Mouse (Mus musculus): Measurements from ENCODE around the gene Arhgap45. TPM values are rescaled to one million over a fixed set of nuclear protein-coding genes. Genes with fewer than 3 reads are reported as not detected.

Arhgap45 gene
- 16.6 and 17.3 TPM in 2 replicates for polyA plus RNA-seq (2015; fragmentation: Nextera tagmentation; extraction: Ambion mirVana)

DNA sequence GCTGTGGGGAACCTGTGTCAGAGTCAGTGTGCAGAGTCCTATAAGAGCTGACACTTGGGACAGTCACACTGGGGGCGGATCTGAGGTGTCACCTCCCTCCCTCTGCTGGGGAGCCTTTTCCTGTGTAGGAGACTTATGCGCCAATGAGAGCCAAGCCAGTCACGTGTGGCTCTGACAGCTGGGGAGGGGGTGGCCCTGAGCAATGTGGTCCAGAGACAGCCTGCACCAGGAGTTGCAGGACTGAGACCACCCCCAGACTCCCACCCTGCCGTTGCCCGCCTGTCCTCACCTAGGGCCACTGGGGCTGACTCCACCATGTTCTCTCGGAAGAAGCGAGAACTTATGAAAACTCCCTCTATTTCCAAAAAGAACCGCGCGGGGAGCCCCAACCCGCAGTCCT is at the start of gene Arhgap45:
Gene Arhgap45 (plus strand): TSS at position 143 of the 400 bp plus-strand sequence.
- H3K36me3 ChIP-seq (ENCODE audit: control insufficient read depth, insufficient read depth), result peaks cover 20% of the 10 kb centered on the region; the same call in 1 of the 2 replicates
- H3K27me3 ChIP-seq (ENCODE audit: control insufficient read depth, insufficient read depth, low read depth, low read length), result peaks cover 2% of the 10 kb centered on the region; the same call in 1 of the 2 replicates
- peak; percentile 61 for ATAC-seq (ENCODE audit: low read depth)
- peak within 1 kb of the TSS; percentile 65 for H3K4me2 ChIP-seq (ENCODE audit: low read depth, low read length)
- H3K4me1 ChIP-seq (ENCODE audit: control insufficient read depth, low read depth, low read length), result peaks cover 37% of the 10 kb centered on the region
- H3K27ac ChIP-seq (ENCODE audit: low read length), result peak within 1 kb of the TSS; percentile 74
- no peaks in the 10 kb centered on the region for H3K9me3 ChIP-seq (replicated peaks; ENCODE audit: control insufficient read depth, low read length)
- peak within 1 kb of the TSS; percentile 60 for H3K4me3 ChIP-seq (ENCODE audit: low read depth, low read length)
- peak within 1 kb of the TSS; percentile 61 for H3K9ac ChIP-seq (ENCODE audit: low read depth, low read length)
- 7% methylated on average over 11 of the region's 11 CpGs for WGBS (ENCODE audit: insufficient replicate concordance)

GRCm38 (mm10) chr10:79966886-79967400 is 49.5 kb upstream of the Arhgap45 start:
- H3K27me3 ChIP-seq (ENCODE audit: control insufficient read depth, insufficient read depth, low read depth, low read length), result peaks cover 28% of the 10 kb centered on the region
- H3K27ac ChIP-seq (ENCODE audit: low read length), result no peak overlapping the region
- peaks cover 26% of the 10 kb centered on the region for H3K36me3 ChIP-seq (ENCODE audit: control insufficient read depth, insufficient read depth)

DNA sequence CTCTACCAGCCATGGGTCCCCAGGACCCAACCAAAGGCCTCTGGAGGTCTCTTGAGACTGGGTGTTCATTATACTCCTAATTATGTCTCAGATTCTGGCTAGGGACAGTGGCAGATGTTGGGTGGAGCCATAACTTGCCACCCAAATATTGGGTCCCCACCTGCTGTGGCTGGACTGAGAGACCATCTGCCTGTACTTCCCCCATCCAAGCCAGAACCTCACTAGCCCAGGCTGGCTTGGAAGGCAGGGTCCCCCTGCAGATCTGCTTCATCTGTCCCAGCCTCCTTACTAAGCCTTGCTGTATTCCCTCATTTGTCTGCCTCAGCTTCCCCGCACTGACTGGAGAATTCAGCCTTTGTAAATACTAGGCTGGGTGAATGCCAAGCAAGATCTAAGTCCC is 48.3 kb upstream of the Arhgap45 start:
- H3K9me3 ChIP-seq (replicated peaks; ENCODE audit: control insufficient read depth, low read length), result no peaks in the 10 kb centered on the region
- H3K9ac ChIP-seq (ENCODE audit: low read depth, low read length), result no peak overlapping the region
- peaks cover 35% of the 10 kb centered on the region for H3K27me3 ChIP-seq (ENCODE audit: control insufficient read depth, insufficient read depth, low read depth, low read length)
- H3K4me3 ChIP-seq (ENCODE audit: low read depth, low read length), result no peak overlapping the region
- H3K4me2 ChIP-seq (ENCODE audit: low read depth, low read length), result no peak overlapping the region
- peaks cover 21% of the 10 kb centered on the region for H3K36me3 ChIP-seq (ENCODE audit: control insufficient read depth, insufficient read depth)
- WGBS (ENCODE audit: insufficient replicate concordance), result 75% methylated on average over 1 of the region's 1 CpGs
- no peak for ATAC-seq (ENCODE audit: low read depth)
- no peak overlapping the region for H3K27ac ChIP-seq (ENCODE audit: low read length)
- H3K4me1 ChIP-seq (ENCODE audit: control insufficient read depth, low read depth, low read length), result peaks cover 3% of the 10 kb centered on the region; the same call in 1 of the 2 replicates

More at GRCm38 (mm10) chr10:79966886-79967400, 49.5 kb upstream of the Arhgap45 start:
- Histone ChIP-seq H3K4me2 (ENCODE audit: low read depth, low read length) (no peak overlapping the region), H3K9me3 (replicated peaks; ENCODE audit: control insufficient read depth, low read length) (no peaks in the 10 kb centered on the region), H3K4me3 (ENCODE audit: low read depth, low read length) (no peak overlapping the region), H3K9ac (ENCODE audit: low read depth, low read length) (no peak overlapping the region), H3K4me1 (ENCODE audit: control insufficient read depth, low read depth, low read length) (no peaks in the 10 kb centered on the region)
- ATAC-seq (ENCODE audit: low read depth), result no peak
- WGBS (ENCODE audit: insufficient replicate concordance), result 78% methylated on average over 5 of the region's 5 CpGs

DNA sequence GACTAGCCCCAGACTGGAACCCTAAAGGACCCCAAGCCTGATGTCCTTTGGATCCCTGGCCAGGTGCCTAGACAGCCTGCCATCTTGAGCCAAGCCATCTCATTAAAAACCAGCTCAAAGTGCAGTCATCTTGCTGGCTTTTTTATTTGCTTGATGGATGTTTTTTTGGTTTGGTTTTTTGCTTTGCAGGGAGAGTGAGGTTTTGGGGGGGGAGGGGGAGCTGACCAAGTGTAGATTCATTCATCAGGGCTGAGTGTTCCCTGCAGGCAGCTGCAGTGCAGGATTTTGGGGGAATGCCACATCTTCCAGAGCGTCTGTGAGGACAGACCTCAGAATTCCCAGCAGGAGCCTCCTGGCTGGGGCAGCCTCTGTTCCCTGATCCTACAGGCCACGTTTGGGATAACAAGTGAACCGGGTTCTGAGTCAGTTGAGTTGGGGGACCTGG is 47.3 kb upstream of the Arhgap45 start:
- no peak overlapping the region for H3K9ac ChIP-seq (ENCODE audit: low read depth, low read length)
- peaks cover 35% of the 10 kb centered on the region for H3K27me3 ChIP-seq (ENCODE audit: control insufficient read depth, insufficient read depth, low read depth, low read length)
- ATAC-seq (ENCODE audit: low read depth), result no peak
- H3K27ac ChIP-seq (ENCODE audit: low read length), result no peak overlapping the region
- H3K9me3 ChIP-seq (replicated peaks; ENCODE audit: control insufficient read depth, low read length), result no peaks in the 10 kb centered on the region
- H3K4me3 ChIP-seq (ENCODE audit: low read depth, low read length), result no peak overlapping the region
- 27% methylated on average over 3 of the region's 3 CpGs for WGBS (ENCODE audit: insufficient replicate concordance)
- H3K36me3 ChIP-seq (ENCODE audit: control insufficient read depth, insufficient read depth), result peaks cover 21% of the 10 kb centered on the region
- peaks cover 3% of the 10 kb centered on the region; the same call in 1 of the 2 replicates for H3K4me1 ChIP-seq (ENCODE audit: control insufficient read depth, low read depth, low read length)
- no peak overlapping the region for H3K4me2 ChIP-seq (ENCODE audit: low read depth, low read length)

DNA sequence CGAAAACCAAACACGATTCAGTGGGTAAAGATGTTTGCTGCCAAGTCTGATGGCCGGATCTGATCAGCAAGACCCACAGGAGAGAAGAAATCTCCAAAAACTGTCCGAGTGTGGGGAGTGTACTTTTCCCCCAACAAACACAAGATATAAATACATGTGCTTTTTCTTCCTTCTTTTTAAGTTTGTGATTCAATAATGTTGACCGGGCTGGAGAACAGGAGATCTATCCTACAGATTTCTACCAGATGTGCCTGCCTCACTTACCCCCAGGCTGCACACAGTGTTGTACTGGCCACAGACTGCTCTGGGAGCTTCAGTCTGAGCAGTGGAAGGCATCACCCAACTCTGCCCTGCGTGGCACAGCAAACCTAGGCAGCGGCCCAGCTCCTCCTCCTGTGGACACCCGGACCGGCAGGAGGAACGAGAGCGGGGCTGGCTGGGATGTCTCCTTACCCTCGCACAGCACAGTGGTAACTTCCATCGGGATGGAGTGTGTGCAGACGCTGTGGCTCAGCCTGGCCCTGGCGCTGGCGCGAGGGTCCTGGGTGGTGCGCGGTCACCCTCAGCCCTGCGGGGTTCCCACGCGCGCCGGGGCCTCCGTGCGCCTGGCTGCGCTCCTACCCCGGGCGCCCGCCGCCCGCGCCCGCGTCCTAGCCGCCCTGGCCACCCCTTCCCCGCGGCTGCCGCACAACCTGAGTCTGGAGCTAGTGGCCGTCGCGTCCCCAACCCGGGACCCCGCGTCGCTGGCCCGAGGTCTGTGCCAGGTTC is 45.9 kb upstream of the Arhgap45 start, which contains the start of gene Grin3b:
Gene Grin3b (plus strand): TSS at position 301 of the 768 bp plus-strand sequence.
- WGBS (ENCODE audit: insufficient replicate concordance), result 9% methylated on average over 33 of the region's 47 CpGs
- H3K9ac ChIP-seq (ENCODE audit: low read depth, low read length), result no peak within 1 kb of the TSS
- ATAC-seq (ENCODE audit: low read depth), result no peak
- H3K27ac ChIP-seq (ENCODE audit: low read length), result no peak within 1 kb of the TSS
- H3K27me3 ChIP-seq (ENCODE audit: control insufficient read depth, insufficient read depth, low read depth, low read length), result peaks cover 35% of the 10 kb centered on the region
- H3K4me3 ChIP-seq (ENCODE audit: low read depth, low read length), result peak within 1 kb of the TSS; percentile 16
- peaks cover 16% of the 10 kb centered on the region for H3K36me3 ChIP-seq (ENCODE audit: control insufficient read depth, insufficient read depth)
- H3K4me2 ChIP-seq (ENCODE audit: low read depth, low read length), result peak within 1 kb of the TSS; percentile 40
- H3K4me1 ChIP-seq (ENCODE audit: control insufficient read depth, low read depth, low read length), result peaks cover 3% of the 10 kb centered on the region
- H3K9me3 ChIP-seq (replicated peaks; ENCODE audit: control insufficient read depth, low read length), result no peaks in the 10 kb centered on the region; the same call in none of the 2 replicates

- Histone ChIP-seq H3K4me1 (ENCODE audit: control insufficient read depth, low read depth, low read length) (peaks cover 3% of the 10 kb centered on the region), H3K4me2 (ENCODE audit: low read depth, low read length) (peak overlapping the region; percentile 40), H3K9ac (ENCODE audit: low read depth, low read length) (no peak overlapping the region), H3K36me3 (ENCODE audit: control insufficient read depth, insufficient read depth) (peaks cover 16% of the 10 kb centered on the region), H3K9me3 (replicated peaks; ENCODE audit: control insufficient read depth, low read length) (peaks cover 3% of the 10 kb centered on the region), H3K27ac (ENCODE audit: low read length) (no peak overlapping the region), H3K4me3 (ENCODE audit: low read depth, low read length) (peak overlapping the region; percentile 16), H3K27me3 (ENCODE audit: control insufficient read depth, insufficient read depth, low read depth, low read length) (peaks cover 35% of the 10 kb centered on the region)
- no peak for ATAC-seq (ENCODE audit: low read depth)
- 7% methylated on average over 21 of the region's 21 CpGs for WGBS (ENCODE audit: insufficient replicate concordance)
These were observed 45.3 kb upstream of the Arhgap45 start for GRCm38 (mm10) chr10:79971183-79971497.

GRCm38 (mm10) chr10:79972831-79973230 is 43.6 kb upstream of the Arhgap45 start:
- Histone ChIP-seq H3K9ac (ENCODE audit: low read depth, low read length) (no peak overlapping the region), H3K4me3 (ENCODE audit: low read depth, low read length) (no peak overlapping the region), H3K27ac (ENCODE audit: low read length) (no peak overlapping the region), H3K4me1 (ENCODE audit: control insufficient read depth, low read depth, low read length) (peaks cover 3% of the 10 kb centered on the region), H3K27me3 (ENCODE audit: control insufficient read depth, insufficient read depth, low read depth, low read length) (peaks cover 35% of the 10 kb centered on the region), H3K36me3 (ENCODE audit: control insufficient read depth, insufficient read depth) (peaks cover 26% of the 10 kb centered on the region), H3K9me3 (replicated peaks; ENCODE audit: control insufficient read depth, low read length) (peaks cover 20% of the 10 kb centered on the region), H3K4me2 (ENCODE audit: low read depth, low read length) (no peak overlapping the region)
- WGBS (ENCODE audit: insufficient replicate concordance), result 49% methylated on average over 14 of the region's 14 CpGs
- ATAC-seq (ENCODE audit: low read depth), result peak; percentile 48; the same call in 1 of the 2 replicates

GRCm38 (mm10) chr10:79974087-79974486 is 42.4 kb upstream of the Arhgap45 start:
- no peak overlapping the region for H3K4me2 ChIP-seq (ENCODE audit: low read depth, low read length)
- H3K27me3 ChIP-seq (ENCODE audit: control insufficient read depth, insufficient read depth, low read depth, low read length), result peaks cover 35% of the 10 kb centered on the region
- H3K9me3 ChIP-seq (replicated peaks; ENCODE audit: control insufficient read depth, low read length), result peaks cover 28% of the 10 kb centered on the region
- H3K4me3 ChIP-seq (ENCODE audit: low read depth, low read length), result no peak overlapping the region
- H3K36me3 ChIP-seq (ENCODE audit: control insufficient read depth, insufficient read depth), result peaks cover 39% of the 10 kb centered on the region
- ATAC-seq (ENCODE audit: low read depth), result no peak
- H3K27ac ChIP-seq (ENCODE audit: low read length), result no peak overlapping the region
- 85% methylated on average over 21 of the region's 21 CpGs for WGBS (ENCODE audit: insufficient replicate concordance)
- peaks cover 3% of the 10 kb centered on the region for H3K4me1 ChIP-seq (ENCODE audit: control insufficient read depth, low read depth, low read length)
- no peak overlapping the region for H3K9ac ChIP-seq (ENCODE audit: low read depth, low read length)

- H3K27me3 ChIP-seq (ENCODE audit: control insufficient read depth, insufficient read depth, low read depth, low read length), result peaks cover 29% of the 10 kb centered on the region
- WGBS (ENCODE audit: insufficient replicate concordance), result 60% methylated on average over 8 of the region's 8 CpGs
These were observed 41.8 kb upstream of the Arhgap45 start for GRCm38 (mm10) chr10:79974668-79975067.

More at GRCm38 (mm10) chr10:79974668-79975067, 41.8 kb upstream of the Arhgap45 start:
- peaks cover 41% of the 10 kb centered on the region for H3K36me3 ChIP-seq (ENCODE audit: control insufficient read depth, insufficient read depth)
- peaks cover 28% of the 10 kb centered on the region for H3K9me3 ChIP-seq (replicated peaks; ENCODE audit: control insufficient read depth, low read length)
- ATAC-seq (ENCODE audit: low read depth), result no peak
- H3K4me1 ChIP-seq (ENCODE audit: control insufficient read depth, low read depth, low read length), result peaks cover 3% of the 10 kb centered on the region
- no peak overlapping the region for H3K4me3 ChIP-seq (ENCODE audit: low read depth, low read length)
- no peak overlapping the region for H3K9ac ChIP-seq (ENCODE audit: low read depth, low read length)
- no peak overlapping the region for H3K4me2 ChIP-seq (ENCODE audit: low read depth, low read length)
- H3K27ac ChIP-seq (ENCODE audit: low read length), result no peak overlapping the region
